Mouse (Mus musculus): ENCODE results near the gene Myrip.

- TF ChIP-seq CHD2 (IDR thresholded peaks at IDR 0.05; ENCODE audit: low read depth, low read length) (no peak), ZNF384 (IDR thresholded peaks at IDR 0.05; ENCODE audit: low read depth, low read length) (no peak), ZC3H11A (IDR thresholded peaks at IDR 0.05; ENCODE audit: borderline replicate concordance, low read depth, low read length) (no peak), HCFC1 (IDR thresholded peaks at IDR 0.05; ENCODE audit: borderline replicate concordance, insufficient read depth, low read length) (no peak)
These were observed 114.2 kb downstream of the Myrip start for GRCm38 (mm10) chr9:120415504-120415903.

Measured in ES-E14 (cell line).